Mouse (Mus musculus): ENCODE measurements around the gene Rps19.
A peak's percentile ranks its signal among the peaks of the same experiment; 100 is the strongest.

GRCm38 (mm10) chr7:24904070-24904483 lies 19.9 kb downstream of the Rps19 start:
- TF ChIP-seq NRF1 (IDR thresholded peaks at IDR 0.05; ENCODE audit: low read depth, low read length) (peak; percentile 34; the same call in 1 of the 2 replicates), CHD1 (IDR thresholded peaks at IDR 0.05; ENCODE audit: low read depth, low read length) (no peak), BHLHE40 (IDR thresholded peaks at IDR 0.05; ENCODE audit: low read depth, low read length) (peak; percentile 79)
